Mouse (Mus musculus): ENCODE measurements around the gene Ccs.

- TF ChIP-seq POLR2A (IDR thresholded peaks at IDR 0.05; ENCODE audit: borderline replicate concordance, low read depth, low read length) (no peak), CTCF (IDR thresholded peaks at IDR 0.05; ENCODE audit: low read depth, low read length) (no peak)
Observed at GRCm38 (mm10) chr19:4849800-4850199, 10.7 kb upstream of the Ccs start.

Data from bone marrow macrophage, adult 2 months (primary cell).